Mouse (Mus musculus): ENCODE data around the gene Lrwd1. TPM values are rescaled to one million over a fixed set of nuclear protein-coding genes. Genes with fewer than 3 reads are reported as not detected.
A peak's percentile ranks its signal among the peaks of the same experiment; 100 is the strongest.
"Not testable (repeated sequence)": the region's sequence is repeated elsewhere in the genome, so short reads cannot be mapped to it uniquely, and the experiment has no call there.

Lrwd1 gene
- polyA plus RNA-seq, 1 experiment from 2014 or later: 49.1 TPM

GRCm38 (mm10) chr5:136113546-136113945, 22.3 kb downstream of the Lrwd1 start:
- not testable (repeated sequence) for H3K4me2 ChIP-seq (replicated peaks); H3K9me3 ChIP-seq; H3K27me3 ChIP-seq; H3K36me3 ChIP-seq; H3K9ac ChIP-seq; ATAC-seq (ENCODE audit: insufficient number of reproducible peaks, insufficient read depth, low FRiP score, low TSS enrichment); H3K27ac ChIP-seq; H3K4me3 ChIP-seq
- WGBS: 38% methylated on average over 4 of the region's 4 CpGs
- peaks cover 17% of the 10 kb centered on the region for H3K4me1 ChIP-seq

GRCm38 (mm10) chr5:136109042-136109441, 26.8 kb downstream of the Lrwd1 start:
- no peaks in the 10 kb centered on the region for H3K36me3 ChIP-seq
- H3K9me3 ChIP-seq: no peaks in the 10 kb centered on the region
- H3K27me3 ChIP-seq: no peaks in the 10 kb centered on the region
- no peaks in the 10 kb centered on the region for H3K4me1 ChIP-seq
- H3K4me2 ChIP-seq (replicated peaks): no peak overlapping the region
- no peak overlapping the region for H3K4me3 ChIP-seq
- ATAC-seq (ENCODE audit: insufficient number of reproducible peaks, insufficient read depth, low FRiP score, low TSS enrichment): no peak
- no peak overlapping the region for H3K9ac ChIP-seq
- WGBS: 75% methylated on average over 3 of the region's 3 CpGs
- no peak overlapping the region for H3K27ac ChIP-seq

- Histone ChIP-seq H3K4me3 (no peak overlapping the region), H3K27me3 (0 out of 2 replicates have a peak, but pooled peaks cover 2% of the 10 kb centered on the region), H3K9me3 (no peaks in the 10 kb centered on the region), H3K4me2 (replicated peaks) (no peak overlapping the region), H3K9ac (no peak overlapping the region), H3K36me3 (no peaks in the 10 kb centered on the region), H3K4me1 (no peaks in the 10 kb centered on the region), H3K27ac (no peak overlapping the region)
- WGBS: 39% methylated on average over 2 of the region's 2 CpGs
- ATAC-seq (ENCODE audit: insufficient number of reproducible peaks, insufficient read depth, low FRiP score, low TSS enrichment): no peak
Measured at GRCm38 (mm10) chr5:136108486-136108885, 27.4 kb downstream of the Lrwd1 start.

GRCm38 (mm10) chr5:136104511-136104910, 31.4 kb downstream of the Lrwd1 start:
- H3K27ac ChIP-seq: no peak overlapping the region
- H3K27me3 ChIP-seq: peaks cover 26% of the 10 kb centered on the region; the same call in 1 of the 2 replicates
- no peak overlapping the region for H3K4me3 ChIP-seq
- H3K4me2 ChIP-seq (replicated peaks): no peak overlapping the region
- no peaks in the 10 kb centered on the region for H3K36me3 ChIP-seq
- peaks cover 7% of the 10 kb centered on the region; the same call in 1 of the 2 replicates for H3K4me1 ChIP-seq
- 70% methylated on average over 5 of the region's 5 CpGs for WGBS
- H3K9me3 ChIP-seq: no peaks in the 10 kb centered on the region
- ATAC-seq (ENCODE audit: insufficient number of reproducible peaks, insufficient read depth, low FRiP score, low TSS enrichment): no peak
- no peak overlapping the region for H3K9ac ChIP-seq

- H3K9me3 ChIP-seq: no peaks in the 10 kb centered on the region
- peaks cover 7% of the 10 kb centered on the region; the same call in 1 of the 2 replicates for H3K4me1 ChIP-seq
- H3K27ac ChIP-seq: no peak overlapping the region
- H3K27me3 ChIP-seq: peaks cover 28% of the 10 kb centered on the region; the same call in 1 of the 2 replicates
- 7% methylated on average over 41 of the region's 41 CpGs for WGBS
- H3K9ac ChIP-seq: peak overlapping the region; percentile 36
- no peaks in the 10 kb centered on the region for H3K36me3 ChIP-seq
- peak overlapping the region; percentile 28 for H3K4me3 ChIP-seq
- peak overlapping the region; percentile 62 for H3K4me2 ChIP-seq (replicated peaks)
- ATAC-seq (ENCODE audit: insufficient number of reproducible peaks, insufficient read depth, low FRiP score, low TSS enrichment): peak; percentile 59; the same call in 1 of the 2 replicates
Measured at GRCm38 (mm10) chr5:136102099-136102820, 33.6 kb downstream of the Lrwd1 start.

- no peak overlapping the region for H3K27ac ChIP-seq
- no peak overlapping the region for H3K9ac ChIP-seq
- no peak overlapping the region for H3K4me3 ChIP-seq
- no peaks in the 10 kb centered on the region for H3K9me3 ChIP-seq
- no peak overlapping the region for H3K4me2 ChIP-seq (replicated peaks)
- H3K4me1 ChIP-seq: peaks cover 7% of the 10 kb centered on the region; the same call in 1 of the 2 replicates
- H3K27me3 ChIP-seq: peaks cover 30% of the 10 kb centered on the region; the same call in 1 of the 2 replicates
- no peaks in the 10 kb centered on the region for H3K36me3 ChIP-seq
- no peak for ATAC-seq (ENCODE audit: insufficient number of reproducible peaks, insufficient read depth, low FRiP score, low TSS enrichment)
- WGBS: 76% methylated on average over 10 of the region's 10 CpGs
Measured at GRCm38 (mm10) chr5:136098536-136098935, 37.3 kb downstream of the Lrwd1 start.

- Histone ChIP-seq H3K4me1 (no peaks in the 10 kb centered on the region), H3K4me2 (replicated peaks) (no peak overlapping the region), H3K9me3 (no peaks in the 10 kb centered on the region), H3K9ac (no peak overlapping the region), H3K27me3 (0 out of 2 replicates have a peak, but pooled peaks cover 6% of the 10 kb centered on the region), H3K27ac (no peak overlapping the region), H3K4me3 (no peak overlapping the region), H3K36me3 (no peaks in the 10 kb centered on the region)
- WGBS: 81% methylated on average over 7 of the region's 7 CpGs
- ATAC-seq (ENCODE audit: insufficient number of reproducible peaks, insufficient read depth, low FRiP score, low TSS enrichment): no peak
Measured at GRCm38 (mm10) chr5:136095089-136095488, 40.8 kb downstream of the Lrwd1 start.

GRCm38 (mm10) chr5:136094249-136095010, 41.4 kb downstream of the Lrwd1 start:
- no peak overlapping the region for H3K4me2 ChIP-seq (replicated peaks)
- no peak overlapping the region for H3K9ac ChIP-seq
- no peaks in the 10 kb centered on the region for H3K36me3 ChIP-seq
- WGBS: 50% methylated on average over 8 of the region's 8 CpGs
- H3K27me3 ChIP-seq: peaks cover 6% of the 10 kb centered on the region; the same call in 1 of the 2 replicates
- no peak overlapping the region for H3K27ac ChIP-seq
- no peak for ATAC-seq (ENCODE audit: insufficient number of reproducible peaks, insufficient read depth, low FRiP score, low TSS enrichment)
- no peak overlapping the region for H3K4me3 ChIP-seq
- H3K4me1 ChIP-seq: no peaks in the 10 kb centered on the region
- H3K9me3 ChIP-seq: no peaks in the 10 kb centered on the region

- no peaks in the 10 kb centered on the region for H3K4me1 ChIP-seq
- H3K27ac ChIP-seq: no peak overlapping the region
- ATAC-seq (ENCODE audit: insufficient number of reproducible peaks, insufficient read depth, low FRiP score, low TSS enrichment): no peak
- peaks cover 7% of the 10 kb centered on the region for H3K27me3 ChIP-seq
- H3K4me2 ChIP-seq (replicated peaks): no peak overlapping the region
- H3K4me3 ChIP-seq: no peak overlapping the region
- H3K36me3 ChIP-seq: no peaks in the 10 kb centered on the region
- WGBS: 60% methylated on average over 5 of the region's 5 CpGs
- no peaks in the 10 kb centered on the region for H3K9me3 ChIP-seq
- H3K9ac ChIP-seq: no peak overlapping the region
Measured at GRCm38 (mm10) chr5:136091927-136092326, 43.9 kb downstream of the Lrwd1 start.

GRCm38 (mm10) chr5:136088821-136089575, 46.9 kb downstream of the Lrwd1 start:
- H3K27ac ChIP-seq: no peak overlapping the region

GRCm38 (mm10) chr5:136086290-136086689, 49.6 kb downstream of the Lrwd1 start:
- Histone ChIP-seq H3K4me2 (replicated peaks) (no peak overlapping the region), H3K4me1 (peaks cover 13% of the 10 kb centered on the region), H3K9me3 (no peaks in the 10 kb centered on the region), H3K9ac (no peak overlapping the region), H3K27ac (no peak overlapping the region), H3K4me3 (no peak overlapping the region), H3K27me3 (peaks cover 27% of the 10 kb centered on the region), H3K36me3 (no peaks in the 10 kb centered on the region)
- no peak for ATAC-seq (ENCODE audit: insufficient number of reproducible peaks, insufficient read depth, low FRiP score, low TSS enrichment)
- 91% methylated on average over 8 of the region's 8 CpGs for WGBS

More at GRCm38 (mm10) chr5:136088821-136089575, 46.9 kb downstream of the Lrwd1 start:
- H3K4me3 ChIP-seq: no peak overlapping the region
- no peaks in the 10 kb centered on the region for H3K9me3 ChIP-seq
- 12% methylated on average over 14 of the region's 14 CpGs for WGBS
- H3K9ac ChIP-seq: no peak overlapping the region
- H3K4me1 ChIP-seq: peaks cover 10% of the 10 kb centered on the region
- no peaks in the 10 kb centered on the region for H3K36me3 ChIP-seq
- ATAC-seq (ENCODE audit: insufficient number of reproducible peaks, insufficient read depth, low FRiP score, low TSS enrichment): no peak
- H3K4me2 ChIP-seq (replicated peaks): no peak overlapping the region
- peaks cover 31% of the 10 kb centered on the region for H3K27me3 ChIP-seq

Data from embryonic facial prominence, embryonic 12.5 days (tissue).